Mouse (Mus musculus): Measurements from ENCODE around the gene Gm20388. TPM values are rescaled to one million over a fixed set of nuclear protein-coding genes. Genes with fewer than 3 reads are reported as not detected.

Gene Gm20388
- total RNA-seq, 1 experiment: 27.0 TPM

- TF ChIP-seq HCFC1 (IDR thresholded peaks at IDR 0.05; ENCODE audit: borderline replicate concordance, insufficient read depth, low read length): no peak
- TF ChIP-seq MAFK (IDR thresholded peaks at IDR 0.05; ENCODE audit: insufficient read depth, low read depth, low read length): no peak
- no peak for TF ChIP-seq ZC3H11A (IDR thresholded peaks at IDR 0.05; ENCODE audit: borderline replicate concordance, low read depth, low read length)
- no peak for TF ChIP-seq CHD2 (IDR thresholded peaks at IDR 0.05; ENCODE audit: low read depth, low read length)
- no peak for TF ChIP-seq ZNF384 (IDR thresholded peaks at IDR 0.05; ENCODE audit: low read depth, low read length)
- peaks cover 0 to 2% of the 10 kb centered on the region in 2 experiments; a peak in 2 of 4 replicates for H3K4me1 ChIP-seq (ENCODE audit: control insufficient read depth in 2 of 2, insufficient read depth in 2 of 2, low read length in 2 of 2, poor library complexity in 1 of 2)
- H3K36me3 ChIP-seq (ENCODE audit: control insufficient read depth, insufficient read depth, low read length, poor library complexity, severe bottlenecking): no peaks in the 10 kb centered on the region
- H3K4me3 ChIP-seq (ENCODE audit: insufficient read depth in 1 of 2, low read depth in 1 of 2, low read length in 2 of 2, poor library complexity in 1 of 2, severe bottlenecking in 1 of 2): no peak overlapping the region
- H3K27ac ChIP-seq (ENCODE audit: insufficient read depth, low read depth, low read length, poor library complexity, severe bottlenecking): no peak overlapping the region
- no peaks in the 10 kb centered on the region for H3K9me3 ChIP-seq (ENCODE audit: control insufficient read depth, insufficient read depth, low read depth, low read length)
- in situ Hi-C loops (cut with MboI; ENCODE audit: low sequenced_read_pairs in 2 of 2, unreplicated experiment in 2 of 2): no loop called here
- peak; percentile 38 for DNase-seq (ENCODE audit: low read depth, low spot score)
- H3K9ac ChIP-seq (ENCODE audit: insufficient read depth, low read depth, low read length, poor library complexity, severe bottlenecking): no peak overlapping the region
Measured at GRCm38 (mm10) chr8:124370422-124371183, 4460.0 kb downstream of the Gm20388 start.

GRCm38 (mm10) chr8:124371410-124372123, 4460.9 kb downstream of the Gm20388 start:
- H3K4me1 ChIP-seq (ENCODE audit: control insufficient read depth in 2 of 2, insufficient read depth in 2 of 2, low read length in 2 of 2, poor library complexity in 1 of 2): peaks cover 0 to 2% of the 10 kb centered on the region in 2 experiments; a peak in 3 of 4 replicates
- H3K9ac ChIP-seq (ENCODE audit: insufficient read depth, low read depth, low read length, poor library complexity, severe bottlenecking): no peak overlapping the region
- in situ Hi-C loops (cut with MboI; ENCODE audit: low sequenced_read_pairs in 2 of 2, unreplicated experiment in 2 of 2): no loop called here
- TF ChIP-seq CHD2 (IDR thresholded peaks at IDR 0.05; ENCODE audit: low read depth, low read length) (no peak), ZC3H11A (IDR thresholded peaks at IDR 0.05; ENCODE audit: borderline replicate concordance, low read depth, low read length) (no peak)
- no peaks in the 10 kb centered on the region for H3K36me3 ChIP-seq (ENCODE audit: control insufficient read depth, insufficient read depth, low read length, poor library complexity, severe bottlenecking)
- no peaks in the 10 kb centered on the region for H3K9me3 ChIP-seq (ENCODE audit: control insufficient read depth, insufficient read depth, low read depth, low read length)
- no peak for DNase-seq (ENCODE audit: low read depth, low spot score)
- H3K27ac ChIP-seq (ENCODE audit: insufficient read depth, low read depth, low read length, poor library complexity, severe bottlenecking): no peak overlapping the region; the same call in 1 of the 2 replicates
- H3K4me3 ChIP-seq (ENCODE audit: insufficient read depth in 1 of 2, low read depth in 1 of 2, low read length in 2 of 2, poor library complexity in 1 of 2, severe bottlenecking in 1 of 2): no peak overlapping the region

- no peak for TF ChIP-seq MAFK (IDR thresholded peaks at IDR 0.05; ENCODE audit: insufficient read depth, low read depth, low read length)
- TF ChIP-seq HCFC1 (IDR thresholded peaks at IDR 0.05; ENCODE audit: borderline replicate concordance, insufficient read depth, low read length): no peak
- TF ChIP-seq ZNF384 (IDR thresholded peaks at IDR 0.05; ENCODE audit: low read depth, low read length): no peak
- TF ChIP-seq ZC3H11A (IDR thresholded peaks at IDR 0.05; ENCODE audit: borderline replicate concordance, low read depth, low read length): no peak
- no peak for TF ChIP-seq CHD2 (IDR thresholded peaks at IDR 0.05; ENCODE audit: low read depth, low read length)
Measured at GRCm38 (mm10) chr8:124373753-124374152, 4463.1 kb downstream of the Gm20388 start.

GRCm38 (mm10) chr8:124375168-124375567, 4464.5 kb downstream of the Gm20388 start:
- H3K4me3 ChIP-seq (ENCODE audit: insufficient read depth in 1 of 2, low read depth in 1 of 2, low read length in 2 of 2, poor library complexity in 1 of 2, severe bottlenecking in 1 of 2): no peak overlapping the region
- no peaks in the 10 kb centered on the region for H3K9me3 ChIP-seq (ENCODE audit: control insufficient read depth, insufficient read depth, low read depth, low read length)
- no peak overlapping the region for H3K9ac ChIP-seq (ENCODE audit: insufficient read depth, low read depth, low read length, poor library complexity, severe bottlenecking)
- H3K36me3 ChIP-seq (ENCODE audit: control insufficient read depth, insufficient read depth, low read length, poor library complexity, severe bottlenecking): no peaks in the 10 kb centered on the region
- no peak overlapping the region for H3K27ac ChIP-seq (ENCODE audit: insufficient read depth, low read depth, low read length, poor library complexity, severe bottlenecking)
- DNase-seq (ENCODE audit: low read depth, low spot score): no peak
- no peak for TF ChIP-seq HCFC1 (IDR thresholded peaks at IDR 0.05; ENCODE audit: borderline replicate concordance, insufficient read depth, low read length)
- TF ChIP-seq ZC3H11A (IDR thresholded peaks at IDR 0.05; ENCODE audit: borderline replicate concordance, low read depth, low read length): no peak
- TF ChIP-seq MAFK (IDR thresholded peaks at IDR 0.05; ENCODE audit: insufficient read depth, low read depth, low read length): no peak
- no peak for TF ChIP-seq ZNF384 (IDR thresholded peaks at IDR 0.05; ENCODE audit: low read depth, low read length)
- TF ChIP-seq CHD2 (IDR thresholded peaks at IDR 0.05; ENCODE audit: low read depth, low read length): no peak
- peaks cover 0 to 2% of the 10 kb centered on the region in 2 experiments; a peak in 3 of 4 replicates for H3K4me1 ChIP-seq (ENCODE audit: control insufficient read depth in 2 of 2, insufficient read depth in 2 of 2, low read length in 2 of 2, poor library complexity in 1 of 2)
- in situ Hi-C loops (cut with MboI; ENCODE audit: low sequenced_read_pairs in 2 of 2, unreplicated experiment in 2 of 2): no loop called here

More at GRCm38 (mm10) chr8:124373753-124374152, 4463.1 kb downstream of the Gm20388 start:
- H3K36me3 ChIP-seq (ENCODE audit: control insufficient read depth, insufficient read depth, low read length, poor library complexity, severe bottlenecking): no peaks in the 10 kb centered on the region
- peaks cover 0 to 2% of the 10 kb centered on the region in 2 experiments; a peak in 3 of 4 replicates for H3K4me1 ChIP-seq (ENCODE audit: control insufficient read depth in 2 of 2, insufficient read depth in 2 of 2, low read length in 2 of 2, poor library complexity in 1 of 2)
- H3K27ac ChIP-seq (ENCODE audit: insufficient read depth, low read depth, low read length, poor library complexity, severe bottlenecking): no peak overlapping the region
- no peak overlapping the region for H3K4me3 ChIP-seq (ENCODE audit: insufficient read depth in 1 of 2, low read depth in 1 of 2, low read length in 2 of 2, poor library complexity in 1 of 2, severe bottlenecking in 1 of 2)
- no peak for DNase-seq (ENCODE audit: low read depth, low spot score)
- no peak overlapping the region for H3K9ac ChIP-seq (ENCODE audit: insufficient read depth, low read depth, low read length, poor library complexity, severe bottlenecking)
- in situ Hi-C loops (cut with MboI; ENCODE audit: low sequenced_read_pairs in 2 of 2, unreplicated experiment in 2 of 2): no loop called here
- no peaks in the 10 kb centered on the region for H3K9me3 ChIP-seq (ENCODE audit: control insufficient read depth, insufficient read depth, low read depth, low read length)
